Mouse (Mus musculus): ENCODE results near the gene Olfr1269. TPM values are rescaled to one million over a fixed set of nuclear protein-coding genes. Genes with fewer than 3 reads are reported as not detected.

The Olfr1269 gene
- polyA plus RNA-seq (2015; fragmentation: Nextera tagmentation; extraction: Ambion mirVana), result not detected in 2 replicates

- no peaks in the 10 kb centered on the region for H3K4me1 ChIP-seq (replicated peaks)
- no peaks in the 10 kb centered on the region for H3K27me3 ChIP-seq
- no peaks in the 10 kb centered on the region for H3K9me3 ChIP-seq
- WGBS, result 82% methylated on average over 1 of the region's 1 CpGs
- no peak within 1 kb of the TSS for H3K9ac ChIP-seq (replicated peaks)
- H3K4me2 ChIP-seq (replicated peaks), result no peak within 1 kb of the TSS
- H3K4me3 ChIP-seq (replicated peaks), result no peak within 1 kb of the TSS
- ATAC-seq, result no peak
- no peaks in the 10 kb centered on the region for H3K36me3 ChIP-seq
- no peak within 1 kb of the TSS for H3K27ac ChIP-seq
Observed at GRCm38 (mm10) chr2:90121312-90121711, at the start of gene Olfr1269. Gene Olfr1269, minus strand, starts transcription at chr2:90121412.

- Histone ChIP-seq H3K4me3 (replicated peaks) (no peak overlapping the region), H3K27me3 (no peaks in the 10 kb centered on the region), H3K9me3 (no peaks in the 10 kb centered on the region), H3K27ac (no peak overlapping the region), H3K9ac (replicated peaks) (no peak overlapping the region), H3K4me1 (replicated peaks) (no peaks in the 10 kb centered on the region), H3K4me2 (replicated peaks) (no peak overlapping the region), H3K36me3 (no peaks in the 10 kb centered on the region)
- 94% methylated on average over 9 of the region's 9 CpGs for WGBS
- no peak for ATAC-seq
Observed at GRCm38 (mm10) chr2:90153916-90154315, 32.7 kb upstream of the Olfr1269 start.

- Histone ChIP-seq H3K27ac (no peak within 1 kb of the TSS), H3K27me3 (no peaks in the 10 kb centered on the region), H3K4me3 (replicated peaks) (no peak within 1 kb of the TSS), H3K4me2 (replicated peaks) (no peak within 1 kb of the TSS), H3K4me1 (replicated peaks) (no peaks in the 10 kb centered on the region), H3K9me3 (no peaks in the 10 kb centered on the region), H3K9ac (replicated peaks) (no peak within 1 kb of the TSS), H3K36me3 (no peaks in the 10 kb centered on the region)
- 86% methylated on average over 3 of the region's 3 CpGs for WGBS
- no peak for ATAC-seq
Observed at GRCm38 (mm10) chr2:90152991-90153390, 31.8 kb upstream of the Olfr1269 start, which contains the start of gene Olfr1270. Gene Olfr1270, minus strand, starts transcription at chr2:90153091.

GRCm38 (mm10) chr2:90142196-90142595, 21.0 kb upstream of the Olfr1269 start, which contains the start of gene Olfr32:
Gene Olfr32, minus strand, starts transcription at chr2:90142296.
- no peak within 1 kb of the TSS for H3K27ac ChIP-seq
- no peak for ATAC-seq
- H3K36me3 ChIP-seq, result no peaks in the 10 kb centered on the region
- no peak within 1 kb of the TSS for H3K9ac ChIP-seq (replicated peaks)
- no peak within 1 kb of the TSS for H3K4me2 ChIP-seq (replicated peaks)
- H3K9me3 ChIP-seq, result no peaks in the 10 kb centered on the region
- H3K4me1 ChIP-seq (replicated peaks), result no peaks in the 10 kb centered on the region
- H3K4me3 ChIP-seq (replicated peaks), result no peak within 1 kb of the TSS
- no peaks in the 10 kb centered on the region for H3K27me3 ChIP-seq

- no peak overlapping the region for H3K4me2 ChIP-seq (replicated peaks)
- no peak overlapping the region for H3K4me3 ChIP-seq (replicated peaks)
- H3K36me3 ChIP-seq, result no peaks in the 10 kb centered on the region
- ATAC-seq, result no peak
- H3K9me3 ChIP-seq, result no peaks in the 10 kb centered on the region; the same call in 1 of the 2 replicates
- no peak overlapping the region for H3K27ac ChIP-seq
- H3K27me3 ChIP-seq, result no peaks in the 10 kb centered on the region
- H3K9ac ChIP-seq (replicated peaks), result no peak overlapping the region
- H3K4me1 ChIP-seq (replicated peaks), result no peaks in the 10 kb centered on the region
- WGBS, result 79% methylated on average over 2 of the region's 2 CpGs
Observed at GRCm38 (mm10) chr2:90070065-90070464, 51.1 kb downstream of the Olfr1269 start.

Other genes starting within 250 kb of the Olfr1269 start
- gene Olfr1257, start 243.0 kb downstream of the Olfr1269 start, polyA plus RNA-seq (2015; fragmentation: Nextera tagmentation; extraction: Ambion mirVana), result not detected in 2 replicates
- gene Olfr1258, start 194.1 kb downstream of the Olfr1269 start, polyA plus RNA-seq (2015; fragmentation: Nextera tagmentation; extraction: Ambion mirVana), result not detected in 2 replicates
- not detected in 2 replicates for gene Olfr1259, start 172.7 kb downstream of the Olfr1269 start, polyA plus RNA-seq (2015; fragmentation: Nextera tagmentation; extraction: Ambion mirVana)
- gene Olfr1260, start 147.1 kb downstream of the Olfr1269 start, polyA plus RNA-seq (2015; fragmentation: Nextera tagmentation; extraction: Ambion mirVana), result not detected in 2 replicates
- not detected in 2 replicates for gene Olfr1261, start 130.2 kb downstream of the Olfr1269 start, polyA plus RNA-seq (2015; fragmentation: Nextera tagmentation; extraction: Ambion mirVana)
- not detected in 2 replicates for gene Olfr1262, start 121.3 kb downstream of the Olfr1269 start, polyA plus RNA-seq (2015; fragmentation: Nextera tagmentation; extraction: Ambion mirVana)
- gene Olfr1263, start 109.3 kb downstream of the Olfr1269 start, polyA plus RNA-seq (2015; fragmentation: Nextera tagmentation; extraction: Ambion mirVana), result not detected in 2 replicates
- gene Olfr1264, start 95.8 kb downstream of the Olfr1269 start, polyA plus RNA-seq (2015; fragmentation: Nextera tagmentation; extraction: Ambion mirVana), result not detected in 2 replicates
- gene Olfr1265, start 86.1 kb downstream of the Olfr1269 start, polyA plus RNA-seq (2015; fragmentation: Nextera tagmentation; extraction: Ambion mirVana), result not detected in 2 replicates
- not detected in 2 replicates for gene Olfr140, start 57.8 kb downstream of the Olfr1269 start, polyA plus RNA-seq (2015; fragmentation: Nextera tagmentation; extraction: Ambion mirVana)
- gene Olfr32, start 20.9 kb upstream of the Olfr1269 start, polyA plus RNA-seq (2015; fragmentation: Nextera tagmentation; extraction: Ambion mirVana), result not detected in 2 replicates
- not detected in 2 replicates for gene Olfr1270, start 31.7 kb upstream of the Olfr1269 start, polyA plus RNA-seq (2015; fragmentation: Nextera tagmentation; extraction: Ambion mirVana)
- gene Olfr1506, start 103.1 kb upstream of the Olfr1269 start, polyA plus RNA-seq (2015; fragmentation: Nextera tagmentation; extraction: Ambion mirVana), result not detected in 2 replicates
- gene Olfr142, start 136.2 kb upstream of the Olfr1269 start, polyA plus RNA-seq (2015; fragmentation: Nextera tagmentation; extraction: Ambion mirVana), result not detected in 2 replicates
- not detected in 2 replicates for gene Olfr1271, start 149.6 kb upstream of the Olfr1269 start, polyA plus RNA-seq (2015; fragmentation: Nextera tagmentation; extraction: Ambion mirVana)
- gene Olfr1272, start 171.4 kb upstream of the Olfr1269 start, polyA plus RNA-seq (2015; fragmentation: Nextera tagmentation; extraction: Ambion mirVana), result not detected in 2 replicates
- 0.07 TPM in 1 of 2 replicates, not detected in the other for gene Gm13769, start 200.8 kb upstream of the Olfr1269 start, polyA plus RNA-seq (2015; fragmentation: Nextera tagmentation; extraction: Ambion mirVana)